Mouse (Mus musculus) lung, adult 2 months (tissue): ENCODE results near the gene Natd1. TPM values are rescaled to one million over a fixed set of nuclear protein-coding genes. Genes with fewer than 3 reads are reported as not detected.

Source experiments
- DNase-seq: peaks from one replicate; pipeline ENCODE4 v3.0.0; 2022
- H3K4me1 ChIP-seq: fragments of 200-500 bp; 2 replicates; pipeline ENCODE4 v1.6.1; 2011; ENCODE audit warnings: low read length; ENCODE audit not compliant: control insufficient read depth, insufficient read depth
- H3K4me3 ChIP-seq: fragments of 200-500 bp; replicated peaks from 2 replicates; pipeline ENCODE3; 2011; ENCODE audit warnings: low read depth, mild to moderate bottlenecking, control low read depth, low read length; ENCODE audit errors: extremely low read depth
- CTCF ChIP-seq: fragments of 200-500 bp; IDR thresholded peaks from 2 replicates; pipeline ENCODE4 v1.5.1; 2011; ENCODE audit warnings: mild to moderate bottlenecking, low read length, control low read depth; ENCODE audit not compliant: insufficient read depth
- POLR2A ChIP-seq: fragments of 200-500 bp; IDR thresholded peaks from 2 replicates; pipeline ENCODE4 v1.6.1; 2011; ENCODE audit warnings: low read depth, mild to moderate bottlenecking, control low read depth, low read length, borderline replicate concordance; ENCODE audit errors: extremely low read depth
- WGBS: fragments of 180-500 bp; shearing (Covaris S2); methylation state at CpG from one replicate; pipeline ENCODE4 v1.1.7; 2018; 5-methylcytosine and 5-hydroxymethylcytosine counted together
- polyA plus RNA-seq: library from polyadenylated mRNA; depleted of rRNA; stranded (reverse); fragments of >200 nt; gene quantifications from 2 replicates; pipeline ENCODE4 v1.2.3, GENCODE M21; 2012; rRNA removed

Gene Natd1
- polyA plus RNA-seq, result 29.2 and 34.4 TPM in 2 replicates

DNA sequence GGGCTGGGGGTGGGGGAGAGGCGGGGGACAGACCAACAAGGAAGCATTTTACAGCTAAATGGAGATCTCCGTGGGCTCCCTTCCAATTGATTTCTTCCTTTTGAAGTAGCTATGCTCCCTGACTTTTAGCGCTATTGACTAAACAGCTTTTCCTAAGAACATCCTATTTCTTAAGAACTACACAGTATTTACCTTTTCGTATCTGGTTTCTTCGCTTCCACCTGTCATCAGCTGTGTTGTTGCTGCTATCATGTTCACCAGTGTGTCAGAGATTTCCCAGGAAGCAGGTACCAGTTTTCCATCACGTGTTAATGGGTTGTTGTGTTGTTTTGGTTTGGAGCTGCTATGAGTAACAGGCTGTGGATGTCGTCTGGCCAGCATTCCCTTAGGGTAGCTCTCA, at the start of gene Natd1:
Gene Natd1 (minus strand): TSS at position 260 of the 400 bp plus-strand sequence.
- WGBS, result 30% methylated on average over 7 of the region's 7 CpGs
- Histone ChIP-seq H3K4me1 (peaks cover 16% of the 10 kb centered on the region), H3K4me3 (peak within 1 kb of the TSS; percentile 74)
- no peak for DNase-seq
- TF ChIP-seq POLR2A (no peak), CTCF (no peak)

DNA sequence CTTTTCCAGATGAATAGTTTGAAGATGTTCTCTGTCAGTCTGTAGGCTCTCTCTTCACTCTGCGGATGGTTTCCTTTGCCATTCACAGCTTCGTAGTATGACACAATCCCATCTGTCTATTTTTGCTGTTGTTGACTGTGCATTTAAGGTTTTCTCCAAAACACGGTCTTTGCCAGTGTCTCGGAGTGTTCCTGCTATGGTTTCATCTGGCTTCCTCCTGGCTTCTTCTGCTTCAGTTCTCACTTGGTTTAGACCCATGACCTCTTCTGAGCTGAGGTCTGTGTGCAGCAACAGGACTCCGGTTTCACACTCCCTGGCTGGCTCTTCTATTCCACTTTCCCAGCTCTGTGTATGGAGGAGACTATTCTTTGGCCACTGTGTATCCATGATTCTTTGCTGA, 48.2 kb upstream of the Natd1 start:
- WGBS, result 60% methylated on average over 5 of the region's 5 CpGs

DNA sequence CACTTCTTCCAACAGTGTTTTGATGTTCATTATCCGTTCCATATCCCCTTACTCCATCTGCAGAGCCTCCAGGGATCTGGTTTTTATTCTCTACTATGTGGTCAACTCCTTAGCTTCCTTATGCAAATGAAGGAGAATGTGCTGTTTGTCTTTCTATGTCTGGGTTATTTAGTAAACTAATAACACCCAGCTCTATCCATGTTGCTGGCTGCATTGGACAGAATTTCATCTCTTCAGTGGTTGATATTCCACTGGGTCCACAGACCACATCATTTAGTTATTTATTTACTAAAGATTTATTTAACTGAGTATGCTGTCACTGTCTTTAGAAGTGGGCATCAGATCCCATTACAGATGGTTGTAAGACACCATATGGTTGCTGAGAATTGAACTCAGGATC, 46.6 kb upstream of the Natd1 start:
- WGBS, result 62% methylated on average over 1 of the region's 1 CpGs
- DNase-seq, result no peak
- H3K4me3 ChIP-seq, result no peak overlapping the region
- TF ChIP-seq POLR2A, result no peak
- no peak for TF ChIP-seq CTCF
- H3K4me1 ChIP-seq, result no peaks in the 10 kb centered on the region

More for the DNA sequence above, 48.2 kb upstream of the Natd1 start:
- TF ChIP-seq CTCF, result no peak
- no peak for TF ChIP-seq POLR2A
- no peak for DNase-seq
- Histone ChIP-seq H3K4me3 (no peak overlapping the region), H3K4me1 (no peaks in the 10 kb centered on the region)

DNA sequence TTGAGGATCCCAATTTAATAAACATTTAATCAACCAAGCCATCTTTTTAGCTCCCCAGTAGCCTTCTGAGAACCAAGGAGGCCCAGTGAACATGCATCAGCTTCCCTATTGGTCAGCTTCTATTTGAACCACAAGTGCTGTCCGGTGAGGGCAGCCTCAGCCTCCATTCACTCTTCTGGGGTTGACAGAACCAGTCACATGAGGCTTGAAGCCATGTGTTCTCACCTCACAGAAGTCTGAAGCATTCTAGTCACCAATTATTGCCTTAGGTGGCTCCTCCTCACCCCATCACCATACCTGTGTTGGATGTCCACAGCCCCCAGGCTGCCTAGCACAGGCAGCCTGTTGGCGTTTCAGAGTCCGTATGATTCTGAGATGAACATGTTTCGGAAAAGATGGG, 44.4 kb upstream of the Natd1 start:
- TF ChIP-seq POLR2A, result no peak
- no peak for TF ChIP-seq CTCF
- no peaks in the 10 kb centered on the region for H3K4me1 ChIP-seq
- no peak for DNase-seq
- WGBS, result 83% methylated on average over 4 of the region's 4 CpGs
- H3K4me3 ChIP-seq, result no peak overlapping the region

DNA sequence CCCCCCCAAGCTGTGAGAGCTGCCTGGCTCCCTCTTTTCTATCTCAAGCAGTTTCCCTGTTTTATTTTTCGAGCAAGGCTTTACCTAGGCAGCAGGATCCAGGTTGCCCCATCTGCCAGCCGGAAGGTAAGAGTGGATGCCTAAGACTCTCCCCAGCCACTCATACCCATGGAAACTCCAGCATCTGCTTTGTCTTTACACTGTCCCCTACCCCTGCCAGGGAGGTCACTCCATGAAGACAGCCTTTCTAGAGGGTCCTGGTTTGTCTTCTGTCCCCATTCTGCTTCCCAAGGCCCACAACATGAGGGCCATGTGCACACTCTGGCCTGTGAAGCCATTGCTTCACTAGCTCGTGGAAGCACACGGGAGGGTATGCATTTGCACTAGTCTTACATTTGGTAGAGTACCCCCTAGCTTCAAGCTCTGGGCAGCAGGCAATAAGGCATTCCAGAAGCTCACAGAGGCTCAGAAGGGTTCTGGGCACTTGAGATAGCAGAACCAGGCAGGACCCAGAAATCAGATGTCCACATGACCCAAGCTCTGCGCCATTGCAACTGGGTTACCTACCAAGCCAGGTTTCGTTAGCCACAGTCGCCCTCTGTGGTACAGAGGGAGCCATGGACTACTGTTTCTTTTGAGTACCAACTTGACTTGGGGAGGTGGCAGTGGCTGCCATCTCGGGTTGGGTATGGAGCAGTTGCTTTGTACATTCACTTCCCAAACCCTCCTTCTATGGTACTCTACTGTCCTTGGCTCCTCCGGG, 41.3 kb upstream of the Natd1 start:
- Histone ChIP-seq H3K4me3 (no peak overlapping the region), H3K4me1 (no peaks in the 10 kb centered on the region)
- TF ChIP-seq CTCF (no peak), POLR2A (no peak)
- 87% methylated on average over 9 of the region's 9 CpGs for whole genome bisulfite sequencing
- DNase-seq, result no peak

DNA sequence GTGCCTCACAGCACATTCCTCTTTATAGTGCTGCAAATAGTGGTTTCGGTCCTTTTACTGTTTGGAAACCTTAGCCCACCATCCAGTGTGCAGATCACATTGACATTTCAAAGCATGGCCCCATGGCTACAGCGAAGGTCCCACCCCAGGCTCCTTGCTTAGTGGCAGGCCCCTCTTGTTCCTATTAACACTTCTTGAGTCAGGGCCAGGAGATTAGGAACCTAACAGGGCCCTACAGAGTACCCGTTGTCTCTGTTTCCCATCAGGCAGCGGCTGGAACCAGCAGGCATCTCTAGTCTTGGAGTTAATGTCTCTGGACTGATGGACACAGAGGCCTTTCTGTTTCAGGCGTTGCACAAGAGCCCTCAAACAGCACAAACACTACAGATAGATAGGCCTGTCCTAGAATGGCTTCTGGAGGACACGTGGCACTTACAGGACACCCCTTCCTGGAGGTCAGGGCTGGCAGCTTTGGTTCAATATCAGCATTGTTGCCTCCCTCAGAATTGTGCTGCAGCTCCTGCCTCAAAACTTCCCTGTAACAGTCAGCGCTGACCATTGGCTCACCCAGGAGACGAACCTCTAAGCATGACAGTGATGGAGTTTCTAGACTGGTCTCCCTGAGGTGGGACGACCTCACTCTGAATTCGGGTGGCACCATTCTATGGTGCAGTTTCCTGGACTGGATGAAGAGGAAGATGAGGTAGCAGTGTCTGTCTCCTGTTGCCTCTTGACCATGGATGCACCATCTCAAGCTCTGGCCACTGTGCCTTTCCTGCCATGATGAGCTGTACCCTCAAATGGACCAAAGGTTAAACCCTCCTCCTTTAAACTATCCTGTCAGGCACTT, 39.9 kb upstream of the Natd1 start:
- H3K4me1 ChIP-seq, result no peaks in the 10 kb centered on the region
- no peak overlapping the region for H3K4me3 ChIP-seq
- DNase-seq, result no peak
- TF ChIP-seq POLR2A, result no peak
- TF ChIP-seq CTCF, result no peak
- WGBS, result 70% methylated on average over 10 of the region's 10 CpGs

DNA sequence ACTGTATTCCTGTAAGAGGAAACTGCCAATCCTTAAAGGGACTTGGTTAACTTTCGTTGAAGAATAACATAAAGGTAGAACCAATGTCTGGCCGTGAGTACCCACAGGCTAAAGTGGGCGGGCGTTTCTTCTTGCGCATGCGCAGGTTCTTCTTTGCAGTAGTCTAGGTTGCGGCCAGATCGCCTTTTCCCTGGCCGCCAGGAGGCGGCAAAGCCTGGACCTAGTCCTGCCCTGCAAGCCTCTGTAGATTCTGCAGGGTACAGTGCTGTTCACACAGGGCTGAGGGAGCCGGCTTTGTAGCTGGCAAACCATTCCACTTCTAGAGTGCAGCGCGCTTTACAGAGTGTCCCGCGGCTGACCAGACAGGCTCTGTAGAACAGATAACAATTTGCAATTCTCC, 39.3 kb upstream of the Natd1 start:
- peak; percentile 79 for DNase-seq
- Histone ChIP-seq H3K4me3 (no peak overlapping the region), H3K4me1 (no peaks in the 10 kb centered on the region)
- TF ChIP-seq CTCF (peak; percentile 79), POLR2A (no peak)
- WGBS, result 5% methylated on average over 15 of the region's 15 CpGs

DNA sequence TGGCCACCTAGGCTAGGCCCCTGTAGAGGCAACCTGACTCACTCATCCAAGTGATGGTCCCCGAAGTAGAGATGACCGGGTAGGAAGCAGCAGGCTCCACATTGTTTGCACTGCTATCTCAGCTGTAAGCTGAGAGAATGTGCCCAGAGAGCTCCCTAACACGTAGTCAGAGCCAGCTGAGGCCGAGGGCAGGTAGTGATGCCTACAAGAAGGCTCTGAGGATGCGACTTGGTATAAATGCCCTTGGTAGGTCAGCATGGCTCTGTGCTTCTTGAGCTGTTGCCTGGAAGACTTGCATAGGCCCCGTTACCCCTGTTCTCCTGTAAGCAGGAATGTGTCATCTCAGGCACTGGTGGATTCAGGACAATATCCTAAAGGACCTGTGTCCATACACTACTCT, 38.4 kb upstream of the Natd1 start:
- Histone ChIP-seq H3K4me3 (no peak overlapping the region), H3K4me1 (no peaks in the 10 kb centered on the region)
- whole genome bisulfite sequencing, result 94% methylated on average over 6 of the region's 6 CpGs
- TF ChIP-seq POLR2A (no peak), CTCF (no peak)
- DNase-seq, result no peak

DNA sequence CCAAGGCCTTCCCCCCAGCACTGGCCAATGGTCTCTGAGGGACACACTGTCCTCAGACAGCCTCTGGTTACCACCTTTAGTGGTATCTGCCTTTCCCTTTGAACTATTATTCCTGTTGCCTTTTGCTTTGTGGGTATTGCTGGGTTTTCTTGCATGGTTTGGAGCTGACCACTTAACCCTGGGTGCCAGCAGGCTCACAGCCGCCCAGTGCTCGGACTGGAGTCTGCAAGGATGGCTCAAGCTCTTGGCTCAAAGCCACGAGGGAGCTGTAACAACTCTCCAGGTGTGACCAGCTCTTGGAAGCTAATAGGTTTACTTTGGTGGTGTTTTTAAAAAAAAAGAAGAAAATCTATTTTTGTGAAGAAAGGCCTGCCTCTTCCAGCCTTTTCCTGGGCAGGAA, 37.8 kb upstream of the Natd1 start:
- no peak for TF ChIP-seq CTCF
- 75% methylated on average over 3 of the region's 3 CpGs for WGBS
- no peak for DNase-seq
- Histone ChIP-seq H3K4me3 (no peak overlapping the region), H3K4me1 (no peaks in the 10 kb centered on the region)

DNA sequence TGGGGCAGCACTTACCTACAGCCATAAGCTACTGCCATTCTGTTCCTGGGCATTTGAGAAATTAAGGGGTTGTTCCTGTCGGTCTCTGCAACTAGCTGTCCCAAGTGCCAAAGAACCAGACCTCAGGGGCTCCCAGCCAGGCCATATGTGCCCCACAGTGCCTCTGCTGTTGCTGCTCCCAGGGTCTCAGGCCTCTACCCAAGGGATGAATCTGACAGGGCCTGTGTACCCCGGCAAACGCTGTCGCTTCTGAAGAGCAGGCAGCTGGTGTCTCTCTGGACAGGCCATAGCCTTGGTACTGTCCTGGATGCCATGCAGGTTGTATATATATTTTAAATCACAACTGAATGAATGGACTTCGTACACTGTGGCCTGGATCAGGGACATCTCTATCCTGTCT, 37.3 kb upstream of the Natd1 start:
- no peak for TF ChIP-seq CTCF
- TF ChIP-seq POLR2A, result no peak
- no peaks in the 10 kb centered on the region for H3K4me1 ChIP-seq
- no peak for DNase-seq
- H3K4me3 ChIP-seq, result no peak overlapping the region
- WGBS, result 93% methylated on average over 5 of the region's 5 CpGs
